In the genomic region with DNA sequence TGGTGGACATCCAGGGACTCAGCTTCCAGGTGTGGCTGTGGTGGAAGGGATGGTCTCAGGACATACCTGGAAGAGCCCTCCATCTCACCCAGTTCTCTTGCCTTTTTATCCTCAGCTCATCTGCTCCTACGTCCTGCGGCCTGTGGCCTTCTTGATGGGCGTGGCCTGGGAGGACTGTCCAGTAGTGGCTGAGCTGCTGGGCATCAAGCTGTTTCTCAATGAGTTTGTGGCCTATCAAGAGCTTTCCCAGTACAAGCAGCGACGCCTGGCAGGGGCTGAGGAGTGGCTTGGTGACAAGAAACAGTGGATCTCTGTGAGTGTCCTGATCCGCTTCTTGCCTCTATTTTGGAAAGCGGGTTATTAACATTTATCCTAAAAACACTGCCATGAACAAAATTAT, we compare ENCODE assay signal across 23 mouse cellular contexts. TPM values are rescaled to one million over a fixed set of nuclear protein-coding genes. Genes with fewer than 3 reads are reported as not detected.
"Had no signal": no experiment of that assay in that cellular context is flagged by ENCODE, and none has a peak within 500 bp of the region (broad histone marks: within the 10 kb centered on the region; RNA-seq: fewer than 3 reads in every experiment).

No protein-coding gene starts in this region.

- H3K27me3 ChIP-seq: liver, embryonic 13.5 days; liver, embryonic 15.5 days; midbrain, embryonic 13.5 days; midbrain, embryonic 15.5 days; neural tube, embryonic 12.5 days; stomach, embryonic 15.5 days had no signal

- H3K4me3 ChIP-seq: liver, embryonic 13.5 days; liver, embryonic 15.5 days; megakaryocyte, embryonic 14.5 days; midbrain, embryonic 13.5 days; midbrain, embryonic 15.5 days; neural tube, embryonic 12.5 days; stomach, embryonic 15.5 days had no signal

- H3K36me3 ChIP-seq: liver, embryonic 13.5 days; liver, embryonic 15.5 days; midbrain, embryonic 13.5 days; midbrain, embryonic 15.5 days; neural tube, embryonic 12.5 days; stomach, embryonic 15.5 days had no signal

- DNase-seq: liver, embryonic 13.5 days; liver, postnatal 0 days; lung, adult 2 months; lung, postnatal 10 days; lung, postnatal 36 days; right cerebral cortex, postnatal 14 days; thymus, adult 2 months; thymus, postnatal 25 days; thymus, postnatal 4 days had no signal

- H3K27ac ChIP-seq: liver, embryonic 13.5 days; liver, embryonic 15.5 days; macrophage; midbrain, embryonic 13.5 days; midbrain, embryonic 15.5 days; neural tube, embryonic 12.5 days; stomach, embryonic 15.5 days; stomach, postnatal 0 days had no signal

- H3K4me1 ChIP-seq: liver, embryonic 13.5 days; liver, embryonic 15.5 days; midbrain, embryonic 13.5 days; midbrain, embryonic 15.5 days; neural tube, embryonic 12.5 days; stomach, embryonic 15.5 days had no signal

- H3K4me2 ChIP-seq: liver, embryonic 13.5 days; liver, embryonic 15.5 days; midbrain, embryonic 11.5 days; midbrain, embryonic 13.5 days; midbrain, embryonic 15.5 days; neural tube, embryonic 12.5 days; stomach, embryonic 15.5 days had no signal

- ATAC-seq: liver, postnatal 0 days; midbrain, embryonic 13.5 days; midbrain, embryonic 15.5 days had no signal

- H3K9ac ChIP-seq: liver, embryonic 13.5 days; liver, embryonic 15.5 days; liver, postnatal 0 days; midbrain, embryonic 13.5 days; midbrain, embryonic 15.5 days; neural tube, embryonic 12.5 days; stomach, embryonic 15.5 days had no signal

- H3K9me3 ChIP-seq: liver, embryonic 13.5 days; liver, embryonic 15.5 days; megakaryocyte, embryonic 14.5 days; midbrain, embryonic 13.5 days; midbrain, embryonic 15.5 days; neural tube, embryonic 12.5 days; stomach, embryonic 15.5 days had no signal

RNA-seq across cellular contexts. Expression of a gene that starts 49.8 kb away (rescaled TPM):
- total RNA-seq: megakaryocyte progenitor cell, adult 5-6 weeks; monocyte, adult 5-6 weeks; neutrophil, adult 5-6 weeks had no signal
- polyA plus RNA-seq: lung, embryonic 16.5 days; macrophage; midbrain, embryonic 13.5 days; midbrain, embryonic 15.5 days; neural tube, embryonic 12.5 days; neural tube, embryonic 14.5 days; stomach, postnatal 0 days had no signal
